Mouse (Mus musculus) testis, postnatal 14 days (tissue): ENCODE data around the gene Tjap1.
A peak's percentile ranks its signal among the peaks of the same experiment; 100 is the strongest.

Source experiments
- DNase-seq: peaks from one replicate; pipeline ENCODE4 v3.0.0; 2021; ENCODE audit warnings: low spot score

Gene Tjap1

GRCm38 (mm10) chr17:46282483-46283123, at the start of gene Tjap1:
TSS of gene Tjap1 (minus strand) at chr17:46283026.
- DNase-seq: peak; percentile 90

- no peak for DNase-seq
Measured at GRCm38 (mm10) chr17:46328723-46329122, 45.9 kb upstream of the Tjap1 start.

GRCm38 (mm10) chr17:46327906-46328534, 45.2 kb upstream of the Tjap1 start, which contains the start of gene Abcc10:
TSS of gene Abcc10 (minus strand) at chr17:46328352.
- DNase-seq: peak; percentile 93

- DNase-seq: no peak
Measured at GRCm38 (mm10) chr17:46327413-46327905, 44.6 kb upstream of the Tjap1 start.

- DNase-seq: no peak
Measured at GRCm38 (mm10) chr17:46322046-46322823, 39.4 kb upstream of the Tjap1 start.

- DNase-seq: no peak
Measured at GRCm38 (mm10) chr17:46320492-46320891, 37.7 kb upstream of the Tjap1 start.

GRCm38 (mm10) chr17:46315813-46316212, 33.0 kb upstream of the Tjap1 start:
- no peak for DNase-seq

GRCm38 (mm10) chr17:46313135-46313715, 30.4 kb upstream of the Tjap1 start:
- DNase-seq: no peak

GRCm38 (mm10) chr17:46310515-46310914, 27.7 kb upstream of the Tjap1 start:
- DNase-seq: no peak

GRCm38 (mm10) chr17:46309835-46310234, 27.0 kb upstream of the Tjap1 start:
- no peak for DNase-seq

GRCm38 (mm10) chr17:46306956-46307355, 24.1 kb upstream of the Tjap1 start:
- DNase-seq: no peak

- no peak for DNase-seq
Measured at GRCm38 (mm10) chr17:46304184-46304583, 21.4 kb upstream of the Tjap1 start.

- DNase-seq: no peak
Measured at GRCm38 (mm10) chr17:46301892-46302291, 19.1 kb upstream of the Tjap1 start.

- peak; percentile 74 for DNase-seq
Measured at GRCm38 (mm10) chr17:46298220-46298913, 15.5 kb upstream of the Tjap1 start.

GRCm38 (mm10) chr17:46297364-46298219, 14.8 kb upstream of the Tjap1 start, which contains the start of gene Dlk2:
TSS of gene Dlk2 (plus strand) at chr17:46297421.
- no peak for DNase-seq

- no peak for DNase-seq
Measured at GRCm38 (mm10) chr17:46297028-46297363, 14.2 kb upstream of the Tjap1 start.

- no peak for DNase-seq
Measured at GRCm38 (mm10) chr17:46296601-46297000, 13.8 kb upstream of the Tjap1 start.

GRCm38 (mm10) chr17:46287678-46288095, 4.9 kb upstream of the Tjap1 start:
- no peak for DNase-seq

- DNase-seq: no peak
Measured at GRCm38 (mm10) chr17:46285407-46285806, 2.6 kb upstream of the Tjap1 start.

- DNase-seq: no peak
Measured at GRCm38 (mm10) chr17:46284653-46285052, 1.8 kb upstream of the Tjap1 start.

GRCm38 (mm10) chr17:46283911-46284310, 1.1 kb upstream of the Tjap1 start:
- no peak for DNase-seq
